Mouse (Mus musculus): ENCODE measurements around the gene B3galt4. TPM values are rescaled to one million over a fixed set of nuclear protein-coding genes. Genes with fewer than 3 reads are reported as not detected.
"Not testable (repeated sequence)": the region's sequence is repeated elsewhere in the genome, so short reads cannot be mapped to it uniquely, and the experiment has no call there.

B3galt4 gene
- total RNA-seq, 2 experiments from 2014 or later: 5.9 to 6.5 TPM

DNA sequence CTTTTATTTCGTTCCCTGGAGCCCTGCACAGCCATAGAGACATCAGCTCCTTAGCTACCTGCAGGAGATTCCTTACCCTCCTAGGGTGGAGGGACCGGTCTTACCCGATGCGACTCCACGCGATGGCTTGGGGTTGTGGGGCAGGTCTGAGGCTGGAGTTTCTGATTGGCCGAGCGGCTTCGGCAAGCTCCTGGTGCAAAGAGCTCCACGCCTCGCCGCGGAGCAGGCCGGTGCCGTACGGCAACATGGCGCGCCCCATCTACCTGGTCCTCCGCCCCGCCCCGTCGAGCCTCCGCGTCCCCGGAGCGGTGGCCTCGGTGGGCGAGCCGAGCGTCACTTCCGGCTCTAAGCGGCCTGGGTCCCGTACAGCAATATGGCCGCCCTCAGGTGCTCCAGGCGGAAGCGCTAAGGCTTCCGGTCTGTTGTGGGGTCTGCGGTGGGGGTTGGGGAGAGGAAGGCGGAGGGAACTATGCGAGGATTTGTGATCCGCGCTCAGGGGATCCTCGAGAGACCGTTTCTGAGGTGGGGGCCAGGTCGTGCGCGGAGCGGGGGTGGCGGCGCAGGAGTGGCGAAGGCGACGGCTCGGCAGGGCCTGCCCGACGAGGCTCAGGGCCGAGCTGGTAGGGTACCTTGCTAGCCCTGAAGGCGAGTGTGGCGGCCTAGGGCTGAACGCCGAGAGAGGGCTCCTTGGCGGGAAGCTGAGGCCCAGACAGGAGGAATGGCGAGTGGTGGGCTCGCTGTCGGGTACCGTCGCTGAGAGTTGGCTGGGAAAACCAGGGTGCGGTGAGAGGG is 42.0 kb downstream of the B3galt4 start, which contains the start of gene Daxx:
Gene Daxx (plus strand): TSS at position 338 of the 792 bp plus-strand sequence.
- DNase-seq (ENCODE audit: low spot score in 2 of 2): peak; percentile 97 to 99

DNA sequence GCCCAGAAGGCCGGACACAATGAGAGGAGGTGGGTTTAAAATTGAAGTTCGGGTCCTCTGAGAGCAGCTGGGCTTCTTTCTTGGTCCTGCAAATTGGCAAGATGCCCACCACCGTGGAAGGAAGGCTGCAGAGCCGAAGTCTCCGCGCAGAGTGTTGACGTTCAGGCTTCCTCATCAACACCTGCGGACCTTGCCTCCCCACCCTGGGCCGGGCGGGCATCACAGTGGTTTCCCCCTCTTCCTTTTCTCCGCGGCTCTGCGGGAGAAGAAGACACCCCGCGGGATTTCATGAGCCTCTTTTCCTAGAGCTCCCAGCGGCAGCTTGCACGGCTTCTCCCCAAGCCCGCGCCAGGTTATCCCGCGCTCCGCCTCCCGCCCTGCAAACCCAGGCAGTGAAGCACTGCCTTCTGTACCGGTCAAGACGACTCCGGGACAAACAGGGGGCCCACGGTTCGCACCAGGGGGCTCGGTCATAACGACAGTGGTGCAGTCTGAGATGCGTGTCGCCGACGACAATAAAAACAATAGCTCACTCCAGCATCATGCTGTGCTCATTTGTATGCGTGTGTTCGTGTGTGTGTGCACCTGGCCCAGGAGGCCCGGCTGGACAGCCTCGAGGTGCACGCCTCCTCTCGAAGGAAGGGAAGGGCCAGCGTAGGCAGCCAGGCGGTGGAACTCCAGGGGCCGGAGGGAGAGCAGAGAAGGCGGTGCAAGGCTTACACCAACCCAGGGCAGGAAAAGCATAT is 42.8 kb downstream of the B3galt4 start:
- peak; percentile 51 to 55 for DNase-seq (ENCODE audit: low spot score in 2 of 2)

GRCm38 (mm10) chr17:33904835-33905234 is 46.5 kb downstream of the B3galt4 start, which contains the start of gene Platr17:
Gene Platr17 (plus strand): TSS chr17:33905135.
- not testable (repeated sequence) for DNase-seq (ENCODE audit: low spot score in 2 of 2)

GRCm38 (mm10) chr17:33903911-33904651 is 47.2 kb downstream of the B3galt4 start:
- not testable (repeated sequence) for DNase-seq (ENCODE audit: low spot score in 2 of 2)

GRCm38 (mm10) chr17:33902491-33902890 is 48.8 kb downstream of the B3galt4 start:
- no peak for DNase-seq (ENCODE audit: low spot score in 2 of 2)

DNA sequence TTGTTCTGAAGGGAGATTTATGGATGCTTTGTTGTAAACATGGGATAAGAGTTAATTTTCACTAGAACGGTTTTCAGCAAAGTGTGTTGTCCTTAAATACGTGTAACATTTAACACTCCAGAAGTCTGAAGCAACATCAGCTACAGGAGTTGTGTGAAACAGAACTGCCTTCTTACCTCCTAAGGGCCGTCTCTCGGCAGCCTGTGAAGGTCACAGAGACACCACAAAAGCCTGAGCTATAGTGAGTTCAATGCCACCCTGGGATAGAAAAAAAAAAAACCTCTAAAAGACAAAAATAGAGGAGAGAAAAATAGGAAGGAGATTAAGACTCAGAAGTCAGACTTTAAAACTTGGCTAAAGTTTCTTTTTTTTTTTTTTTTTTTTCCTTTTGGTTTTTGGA is 49.2 kb downstream of the B3galt4 start:
- DNase-seq (ENCODE audit: low spot score in 2 of 2): no peak

GRCm38 (mm10) chr17:33901653-33902052 is 49.6 kb downstream of the B3galt4 start:
- DNase-seq (ENCODE audit: low spot score in 2 of 2): no peak

DNA sequence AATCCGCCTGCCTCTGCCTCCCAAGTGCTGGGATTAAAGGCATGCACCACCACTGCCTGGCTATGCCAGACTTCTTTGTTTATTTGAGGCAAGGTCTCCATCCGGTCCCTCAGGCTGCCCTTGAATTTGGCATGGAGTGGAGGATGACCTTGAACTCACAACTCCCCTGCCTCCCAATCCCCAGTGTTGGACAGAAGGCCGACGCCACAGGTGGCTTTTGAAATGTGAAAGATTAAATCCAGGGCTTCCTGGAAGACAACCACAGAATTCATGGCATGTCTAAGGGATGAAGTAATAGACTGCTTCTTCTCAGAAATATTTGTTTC is 50.3 kb downstream of the B3galt4 start:
- no peak for DNase-seq (ENCODE audit: low spot score in 2 of 2)

DNA sequence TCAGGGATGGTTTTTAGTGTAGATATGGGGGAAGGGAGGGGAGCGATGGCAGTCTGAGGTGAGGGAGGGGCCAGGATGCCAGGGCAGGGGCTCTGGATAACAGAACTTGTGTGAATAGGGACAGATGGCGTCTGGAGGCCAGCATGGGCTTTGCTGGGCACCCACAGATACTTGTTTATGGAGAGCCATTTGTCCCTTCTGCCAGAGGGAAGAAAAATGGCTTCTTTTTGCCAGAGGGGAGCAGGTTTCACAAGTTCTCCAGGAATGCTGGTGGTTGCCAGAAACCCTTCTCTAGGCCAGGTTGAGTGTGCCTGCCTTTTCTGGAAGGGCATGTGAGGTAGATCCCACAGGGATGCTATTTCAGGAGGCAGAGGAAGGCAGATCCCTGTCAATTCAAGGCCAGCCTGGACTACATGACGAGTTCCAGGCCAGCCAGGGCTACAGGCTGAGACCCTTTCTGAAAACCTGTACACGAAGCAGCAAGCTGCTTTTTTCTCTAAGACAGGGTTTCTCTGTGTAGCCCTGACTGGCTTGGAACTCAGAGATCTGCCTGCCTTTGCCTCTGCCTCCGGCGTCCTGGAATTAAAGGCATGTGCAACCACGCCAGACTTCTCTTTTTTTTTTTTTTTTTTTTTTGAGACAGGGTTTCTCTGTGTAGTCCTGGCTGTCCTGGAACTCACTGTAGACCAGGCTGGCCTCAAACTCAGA is 50.9 kb downstream of the B3galt4 start:
- no peak for DNase-seq (ENCODE audit: low spot score in 2 of 2)

Other genes with a start within 250 kb of the B3galt4 start
- 10 to 100 TPM; 90.0 to 90.1 TPM for gene March2, start 232.8 kb downstream of the B3galt4 start, total RNA-seq (2021)
- gene Rab11b, start 191.0 kb downstream of the B3galt4 start, total RNA-seq (2021): 100 to 1,000 TPM; 359 to 382 TPM
- 1 to 10 TPM; 1.4 to 2.2 TPM for gene Angptl4, start 169.7 kb downstream of the B3galt4 start, total RNA-seq (2021)
- gene Kank3, start 141.0 kb downstream of the B3galt4 start, total RNA-seq (2021): 10 to 100 TPM; 27.5 to 32.7 TPM
- gene Rps28, start 126.9 kb downstream of the B3galt4 start, total RNA-seq (2021): 100 to 1,000 TPM; 702 to 765 TPM
- gene Ndufa7, start 126.9 kb downstream of the B3galt4 start, total RNA-seq (2021): 100 to 1,000 TPM; 194 to 196 TPM
- 10 to 100 TPM; 24.2 to 24.4 TPM for gene Cd320, start 108.4 kb downstream of the B3galt4 start, total RNA-seq (2021)
- not detected for gene Gm7029, start 77.7 kb downstream of the B3galt4 start, total RNA-seq (2021)
- gene Kifc1, start 60.8 kb downstream of the B3galt4 start, total RNA-seq (2021): 1 to 10 TPM; 2.5 to 2.8 TPM
- under 1 TPM in 1 of 2 experiments, not detected in 1; 0.58 TPM for gene Platr17, start 46.4 kb downstream of the B3galt4 start, total RNA-seq (2021)
- 10 to 100 TPM; 27.4 to 34.7 TPM for gene Daxx, start 42.1 kb downstream of the B3galt4 start, total RNA-seq (2021)
- gene Tapbp, start 35.6 kb downstream of the B3galt4 start, total RNA-seq (2021): 10 to 100 TPM; 42.0 to 53.5 TPM
- gene Zbtb22, start 35.6 kb downstream of the B3galt4 start, total RNA-seq (2021): 10 to 100 TPM; 33.0 to 35.5 TPM
- gene Rgl2, start 21.9 kb downstream of the B3galt4 start, total RNA-seq (2021): 10 to 100 TPM; 62.2 to 63.5 TPM
- gene Pfdn6, start 11.1 kb downstream of the B3galt4 start, total RNA-seq (2021): 10 to 100 TPM; 92.3 to 94.0 TPM
- gene Wdr46, start 10.8 kb downstream of the B3galt4 start, total RNA-seq (2021): 10 to 100 TPM; 12.5 to 13.8 TPM
- 10 to 100 TPM; 71.1 to 71.2 TPM for gene Vps52, start 4.3 kb upstream of the B3galt4 start, total RNA-seq (2021)
- 100 to 1,000 TPM; 332 to 337 TPM for gene Rps18, start 4.5 kb upstream of the B3galt4 start, total RNA-seq (2021)
- gene H2-K1, start 48.9 kb upstream of the B3galt4 start, total RNA-seq (2021): 10 to 100 TPM; 30.9 to 33.6 TPM
- gene Ring1, start 73.2 kb upstream of the B3galt4 start, total RNA-seq (2021): 10 to 100 TPM; 31.6 to 34.6 TPM
- 10 to 100 TPM; 39.3 to 43.2 TPM for gene H2-Ke6, start 76.6 kb upstream of the B3galt4 start, total RNA-seq (2021)
- 100 to 1,000 TPM in 1 of 2 experiments, 10 to 100 TPM in 1; 96.1 to 101 TPM for gene Slc39a7, start 80.2 kb upstream of the B3galt4 start, total RNA-seq (2021)
- 10 to 100 TPM; 80.6 to 84.1 TPM for gene Rxrb, start 80.3 kb upstream of the B3galt4 start, total RNA-seq (2021)
- 10 to 100 TPM; 14.5 to 14.6 TPM for gene Col11a2, start 87.9 kb upstream of the B3galt4 start, total RNA-seq (2021)
- gene H2-Oa, start 140.9 kb upstream of the B3galt4 start, total RNA-seq (2021): not detected
- 10 to 100 TPM; 22.3 to 26.5 TPM for gene H2-DMa, start 168.1 kb upstream of the B3galt4 start, total RNA-seq (2021)
- 100 to 1,000 TPM; 177 to 179 TPM for gene Brd2, start 171.1 kb upstream of the B3galt4 start, total RNA-seq (2021)
- gene H2-DMb2, start 191.8 kb upstream of the B3galt4 start, total RNA-seq (2021): 1 to 10 TPM; 1.2 to 1.8 TPM
- 1 to 10 TPM; 2.2 to 2.7 TPM for gene H2-DMb1, start 201.6 kb upstream of the B3galt4 start, total RNA-seq (2021)
- gene Tap1, start 236.1 kb upstream of the B3galt4 start, total RNA-seq (2021): 1 to 10 TPM; 3.1 to 3.2 TPM
- 1 to 10 TPM; 2.6 to 2.8 TPM for gene Psmb9, start 236.3 kb upstream of the B3galt4 start, total RNA-seq (2021)
- gene Psmb8, start 246.2 kb upstream of the B3galt4 start, total RNA-seq (2021): 1 to 10 TPM; 4.6 to 5.5 TPM

Measured in left cerebral cortex, adult 18-20 months (tissue).